Mouse (Mus musculus) intestine, embryonic 15.5 days (tissue): ENCODE results near the gene Nek8. TPM values are rescaled to one million over a fixed set of nuclear protein-coding genes. Genes with fewer than 3 reads are reported as not detected.

Source experiments
- ATAC-seq: fragments of 200-750 bp; cut with Nextera tagmentation; 2 replicates; pipeline ENCODE4 v1.8.0; 2017; ENCODE audit warnings: moderate TSS enrichment, moderate library complexity
- H3K27ac ChIP-seq: fragments of 300-500 bp; sonication (generic); 2 replicates; pipeline ENCODE4 v1.5.1; 2015; ENCODE audit warnings: mild to moderate bottlenecking, inconsistent platforms
- H3K27me3 ChIP-seq: fragments of 300-500 bp; sonication (generic); replicated peaks from 2 replicates; pipeline ENCODE4 v1.6.1; 2015; ENCODE audit warnings: inconsistent platforms
- H3K36me3 ChIP-seq: fragments of 300-500 bp; sonication (generic); 2 replicates; pipeline ENCODE4 v1.6.1; 2015; ENCODE audit warnings: inconsistent platforms
- H3K4me1 ChIP-seq: fragments of 300-500 bp; sonication (generic); replicated peaks from 2 replicates; pipeline ENCODE4 v1.6.1; 2015; ENCODE audit warnings: inconsistent platforms
- H3K4me2 ChIP-seq: fragments of 300-500 bp; sonication (generic); replicated peaks from 2 replicates; pipeline ENCODE4 v1.6.1; 2015; ENCODE audit warnings: mild to moderate bottlenecking, inconsistent platforms
- H3K4me3 ChIP-seq: fragments of 300-500 bp; sonication (generic); replicated peaks from 2 replicates; pipeline ENCODE4 v1.5.1; 2015; ENCODE audit warnings: inconsistent platforms
- H3K9ac ChIP-seq: fragments of 300-500 bp; sonication (generic); 2 replicates; pipeline ENCODE4 v1.6.1; 2015; ENCODE audit warnings: inconsistent platforms
- H3K9me3 ChIP-seq: fragments of 300-500 bp; sonication (generic); 2 replicates; pipeline ENCODE4 v1.6.1; 2016; ENCODE audit warnings: inconsistent platforms
- WGBS: fragments of 180-500 bp; shearing (Covaris S2); methylation state at CpG from one replicate; pipeline ENCODE4 v1.1.7; 2015; 5-methylcytosine and 5-hydroxymethylcytosine counted together
- polyA plus RNA-seq: library from polyadenylated mRNA; unstranded; fragments of >200 nt; fragmentation: Nextera tagmentation; extraction: Ambion mirVana; gene quantifications from 2 replicates; pipeline ENCODE4 v1.2.1, GENCODE M21; 2015

The Nek8 gene
- polyA plus RNA-seq, 1 experiment from 2014 or later, result 14.4 TPM

- no peak overlapping the region for H3K9ac ChIP-seq
- H3K36me3 ChIP-seq, result no peaks in the 10 kb centered on the region
- no peak overlapping the region for H3K4me3 ChIP-seq
- peaks cover 13% of the 10 kb centered on the region; the same call in 1 of the 2 replicates for H3K4me1 ChIP-seq
- H3K27me3 ChIP-seq, result no peaks in the 10 kb centered on the region
- peak; percentile 41 for ATAC-seq
- H3K9me3 ChIP-seq, result no peaks in the 10 kb centered on the region
- whole genome bisulfite sequencing, result 53% methylated on average over 8 of the region's 8 CpGs
- no peak overlapping the region for H3K4me2 ChIP-seq
- H3K27ac ChIP-seq, result no peak overlapping the region
Measured at GRCm38 (mm10) chr11:78129458-78129857, 47.0 kb downstream of the Nek8 start.

- Histone ChIP-seq H3K4me3 (no peak overlapping the region), H3K9ac (no peak overlapping the region), H3K4me1 (peaks cover 10% of the 10 kb centered on the region; the same call in 1 of the 2 replicates), H3K27me3 (no peaks in the 10 kb centered on the region), H3K36me3 (no peaks in the 10 kb centered on the region), H3K27ac (0 out of 2 replicates have a peak overlapping the region, but pooled peaks have one; percentile 36), H3K9me3 (no peaks in the 10 kb centered on the region), H3K4me2 (no peak overlapping the region)
- 0 out of 2 replicates have a peak, but pooled peaks have one; percentile 45 for ATAC-seq
- 62% methylated on average over 4 of the region's 4 CpGs for WGBS
Measured at GRCm38 (mm10) chr11:78126739-78127138, 49.7 kb downstream of the Nek8 start.

- WGBS, result 66% methylated on average over 6 of the region's 6 CpGs
- no peak overlapping the region for H3K4me2 ChIP-seq
- H3K36me3 ChIP-seq, result no peaks in the 10 kb centered on the region
- no peak overlapping the region for H3K4me3 ChIP-seq
- H3K27ac ChIP-seq, result no peak overlapping the region
- no peaks in the 10 kb centered on the region for H3K9me3 ChIP-seq
- peaks cover 12% of the 10 kb centered on the region; the same call in 1 of the 2 replicates for H3K4me1 ChIP-seq
- H3K9ac ChIP-seq, result no peak overlapping the region
- H3K27me3 ChIP-seq, result no peaks in the 10 kb centered on the region
- ATAC-seq, result no peak
Measured at GRCm38 (mm10) chr11:78125691-78126090, 50.8 kb downstream of the Nek8 start.

GRCm38 (mm10) chr11:78123782-78124181 is 52.7 kb downstream of the Nek8 start:
- H3K9ac ChIP-seq, result no peak overlapping the region
- ATAC-seq, result no peak
- no peaks in the 10 kb centered on the region for H3K9me3 ChIP-seq
- no peaks in the 10 kb centered on the region for H3K36me3 ChIP-seq
- H3K27me3 ChIP-seq, result no peaks in the 10 kb centered on the region
- peaks cover 18% of the 10 kb centered on the region; the same call in 1 of the 2 replicates for H3K4me1 ChIP-seq
- H3K4me3 ChIP-seq, result no peak overlapping the region
- H3K27ac ChIP-seq, result no peak overlapping the region
- no peak overlapping the region for H3K4me2 ChIP-seq

GRCm38 (mm10) chr11:78122815-78123214 is 53.7 kb downstream of the Nek8 start:
- no peak overlapping the region for H3K9ac ChIP-seq

GRCm38 (mm10) chr11:78121176-78121575 is 55.3 kb downstream of the Nek8 start:
- ATAC-seq, result no peak
- Histone ChIP-seq H3K4me3 (no peak overlapping the region), H3K9ac (no peak overlapping the region), H3K4me1 (peaks cover 21% of the 10 kb centered on the region), H3K4me2 (no peak overlapping the region), H3K27ac (no peak overlapping the region), H3K9me3 (no peaks in the 10 kb centered on the region), H3K36me3 (no peaks in the 10 kb centered on the region), H3K27me3 (no peaks in the 10 kb centered on the region)
- WGBS, result 52% methylated on average over 5 of the region's 5 CpGs

More at GRCm38 (mm10) chr11:78122815-78123214, 53.7 kb downstream of the Nek8 start:
- H3K27me3 ChIP-seq, result no peaks in the 10 kb centered on the region
- H3K27ac ChIP-seq, result no peak overlapping the region
- ATAC-seq, result no peak
- 89% methylated on average over 4 of the region's 4 CpGs for WGBS
- H3K36me3 ChIP-seq, result no peaks in the 10 kb centered on the region
- no peak overlapping the region for H3K4me3 ChIP-seq
- no peaks in the 10 kb centered on the region for H3K9me3 ChIP-seq
- H3K4me2 ChIP-seq, result no peak overlapping the region
- peaks cover 20% of the 10 kb centered on the region; the same call in 1 of the 2 replicates for H3K4me1 ChIP-seq

- no peaks in the 10 kb centered on the region for H3K9me3 ChIP-seq
- H3K4me3 ChIP-seq, result no peak overlapping the region
- 73% methylated on average over 8 of the region's 8 CpGs for WGBS
- no peaks in the 10 kb centered on the region for H3K27me3 ChIP-seq
- H3K9ac ChIP-seq, result no peak overlapping the region
- no peak for ATAC-seq
- H3K4me1 ChIP-seq, result peaks cover 27% of the 10 kb centered on the region
- H3K27ac ChIP-seq, result no peak overlapping the region
- no peak overlapping the region for H3K4me2 ChIP-seq
- H3K36me3 ChIP-seq, result no peaks in the 10 kb centered on the region
Measured at GRCm38 (mm10) chr11:78119898-78120297, 56.6 kb downstream of the Nek8 start.

GRCm38 (mm10) chr11:78118467-78118866 is 58.0 kb downstream of the Nek8 start:
- no peak overlapping the region for H3K27ac ChIP-seq
- no peaks in the 10 kb centered on the region for H3K27me3 ChIP-seq
- H3K4me2 ChIP-seq, result no peak overlapping the region
- no peaks in the 10 kb centered on the region for H3K9me3 ChIP-seq
- no peak overlapping the region for H3K4me3 ChIP-seq
- no peaks in the 10 kb centered on the region for H3K36me3 ChIP-seq
- no peak overlapping the region for H3K9ac ChIP-seq
- ATAC-seq, result no peak
- peaks cover 33% of the 10 kb centered on the region for H3K4me1 ChIP-seq

GRCm38 (mm10) chr11:78116146-78116410 is 60.4 kb downstream of the Nek8 start:
- WGBS, result 11% methylated on average over 5 of the region's 5 CpGs
- Histone ChIP-seq H3K9ac (peak overlapping the region; percentile 73), H3K27ac (peak overlapping the region; percentile 73; the same call in 1 of the 2 replicates), H3K4me2 (peak overlapping the region; percentile 83), H3K4me3 (peak overlapping the region; percentile 87), H3K4me1 (peaks cover 31% of the 10 kb centered on the region), H3K9me3 (no peaks in the 10 kb centered on the region), H3K27me3 (no peaks in the 10 kb centered on the region), H3K36me3 (no peaks in the 10 kb centered on the region)
- ATAC-seq, result no peak

Other genes starting within 250 kb of the Nek8 start
- gene Sez6, start 245.9 kb downstream of the Nek8 start, polyA plus RNA-seq, result 0.95 and 1.2 TPM in 2 replicates
- 12.8 and 13.5 TPM in 2 replicates for gene Phf12, start 193.9 kb downstream of the Nek8 start, polyA plus RNA-seq
- gene Dhrs13, start 144.4 kb downstream of the Nek8 start, polyA plus RNA-seq, result 18.0 and 18.3 TPM in 2 replicates
- gene Flot2, start 138.7 kb downstream of the Nek8 start, polyA plus RNA-seq, result 44.0 and 44.2 TPM in 2 replicates
- gene Eral1, start 96.3 kb downstream of the Nek8 start, polyA plus RNA-seq, result 30.8 and 31.6 TPM in 2 replicates
- 13.1 and 13.3 TPM in 2 replicates for gene Fam222b, start 82.0 kb downstream of the Nek8 start, polyA plus RNA-seq
- 74.7 and 77.2 TPM in 2 replicates for gene Traf4, start 11.1 kb downstream of the Nek8 start, polyA plus RNA-seq
- 39.1 and 39.8 TPM in 2 replicates for gene Tlcd1, start within 50 bp of the Nek8 start, polyA plus RNA-seq
- gene Rpl23a, start 6.9 kb upstream of the Nek8 start, polyA plus RNA-seq, result 1,310 and 1,463 TPM in 2 replicates
- gene Rab34, start 11.8 kb upstream of the Nek8 start, polyA plus RNA-seq, result 87.9 and 91.4 TPM in 2 replicates
- gene Proca1, start 16.7 kb upstream of the Nek8 start, polyA plus RNA-seq, result 2.6 and 3.1 TPM in 2 replicates
- gene Sdf2, start 69.1 kb upstream of the Nek8 start, polyA plus RNA-seq, result 70.2 and 79.0 TPM in 2 replicates
- gene Supt6, start 69.3 kb upstream of the Nek8 start, polyA plus RNA-seq, result 21.0 and 22.7 TPM in 2 replicates
- 68.6 and 71.1 TPM in 2 replicates for gene 2610507B11Rik, start 85.1 kb upstream of the Nek8 start, polyA plus RNA-seq
- gene BC030499, start 114.2 kb upstream of the Nek8 start, polyA plus RNA-seq, result 0.16 and 0.33 TPM in 2 replicates
- gene Spag5, start 124.9 kb upstream of the Nek8 start, polyA plus RNA-seq, result 26.8 and 28.3 TPM in 2 replicates
- gene Aldoc, start 146.3 kb upstream of the Nek8 start, polyA plus RNA-seq, result 23.1 and 29.0 TPM in 2 replicates
- 78.6 and 85.0 TPM in 2 replicates for gene Pigs, start 151.7 kb upstream of the Nek8 start, polyA plus RNA-seq
- gene Unc119, start 166.8 kb upstream of the Nek8 start, polyA plus RNA-seq, result 33.5 and 34.6 TPM in 2 replicates
- gene Foxn1, start 209.9 kb upstream of the Nek8 start, polyA plus RNA-seq, result not detected in 2 replicates
- 1.3 and 2.5 TPM in 2 replicates for gene Slc13a2, start 245.5 kb upstream of the Nek8 start, polyA plus RNA-seq